Mouse (Mus musculus): ENCODE results near the gene Gm49661.

GRCm38 (mm10) chr8:84936962-84937546 is 32.2 kb downstream of the Gm49661 start, which contains the start of gene Mast1:
- no peak for TF ChIP-seq POLR2A (IDR thresholded peaks at IDR 0.05; ENCODE audit: control insufficient read depth, extremely low read depth, insufficient read depth, low read length, poor library complexity)
- TF ChIP-seq CTCF (IDR thresholded peaks at IDR 0.05; ENCODE audit: borderline replicate concordance, control insufficient read depth, extremely low read depth, insufficient read depth, low read length, poor library complexity): 0 out of 2 replicates have a peak, but pooled peaks have one; percentile 60

Data from thymus, adult 2 months (tissue).